Mouse (Mus musculus) gastrocnemius, postnatal 14 days (tissue): ENCODE data around the gene 4930562C15Rik. TPM values are rescaled to one million over a fixed set of nuclear protein-coding genes. Genes with fewer than 3 reads are reported as not detected.

Source experiments
- DNase-seq: peaks from one replicate; pipeline ENCODE4 v3.0.0; 2021; ENCODE audit warnings: mixed read lengths
- intact Hi-C: fragments of 180-260 bp; cut with DNase I; formaldehyde crosslinking; loops from one replicate; pipeline ENCODE4 v1.15.1; 2025; ENCODE audit warnings: low total_unique reads
- total RNA-seq, 2 experiments: library from RNA; stranded (reverse); gene quantifications; 2 replicates each; pipeline ENCODE4 v1.2.3; 2021

The 4930562C15Rik gene
- total RNA-seq, 2 experiments from 2014 or later = not detected

GRCm38 (mm10) chr16:4907972-4908371 is 72.8 kb downstream of the 4930562C15Rik start:
- DNase-seq = no peak
- intact Hi-C loops = no loop called here

GRCm38 (mm10) chr16:4909745-4910144 is 74.5 kb downstream of the 4930562C15Rik start:
- DNase-seq = no peak
- intact Hi-C loops = loop anchor here (5.0 kb wide), 1 partner anchor 32 kb away; no protein-coding TSS in a partner anchor

- intact Hi-C loops = loop anchor here (5.0 kb wide), 1 partner anchor 33 kb away; no protein-coding TSS in a partner anchor
- DNase-seq = no peak
These were observed 75.5 kb downstream of the 4930562C15Rik start for GRCm38 (mm10) chr16:4910758-4911157.

DNA sequence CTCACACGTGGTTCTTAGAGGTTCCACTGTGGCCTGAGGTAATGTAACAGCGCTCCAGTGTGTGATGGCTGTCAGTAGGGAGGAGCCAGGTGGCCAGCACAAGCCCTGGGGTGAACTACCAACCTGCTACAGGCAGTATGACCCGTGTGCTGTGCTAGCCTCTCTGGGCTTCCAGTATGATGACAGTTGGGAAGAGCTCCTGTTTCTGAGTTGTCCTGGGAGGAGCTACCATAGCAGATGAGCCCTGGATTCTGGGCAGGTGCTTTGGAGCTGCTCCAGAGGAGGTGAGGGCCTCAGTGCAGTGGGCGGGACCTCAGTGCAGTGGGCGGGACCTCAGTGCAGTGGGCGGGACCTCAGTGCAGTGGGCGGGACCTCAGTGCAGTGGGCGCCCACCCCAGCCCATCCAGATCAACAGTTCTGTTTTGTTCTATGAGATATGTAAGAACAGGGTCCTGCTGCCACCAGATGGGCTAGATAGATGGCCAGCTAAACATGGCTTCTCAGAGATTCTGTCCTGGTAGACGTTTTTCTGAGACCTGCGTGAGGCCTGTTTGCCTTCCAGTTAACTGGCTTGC is 76.9 kb downstream of the 4930562C15Rik start:
- intact Hi-C loops = loop anchor here (5.0 kb wide), 1 partner anchor 35 kb away; no protein-coding TSS in a partner anchor
- no peak for DNase-seq

GRCm38 (mm10) chr16:4912907-4913782 is 77.9 kb downstream of the 4930562C15Rik start:
- DNase-seq = no peak
- intact Hi-C loops = loop anchor here (5.0 kb wide), 1 partner anchor 36 kb away; no protein-coding TSS in a partner anchor

GRCm38 (mm10) chr16:4913783-4914735 is 78.8 kb downstream of the 4930562C15Rik start:
- intact Hi-C loops = loop anchor here (5.0 kb wide), 1 partner anchor 37 kb away; no protein-coding TSS in a partner anchor
- peak; percentile 71 for DNase-seq

DNA sequence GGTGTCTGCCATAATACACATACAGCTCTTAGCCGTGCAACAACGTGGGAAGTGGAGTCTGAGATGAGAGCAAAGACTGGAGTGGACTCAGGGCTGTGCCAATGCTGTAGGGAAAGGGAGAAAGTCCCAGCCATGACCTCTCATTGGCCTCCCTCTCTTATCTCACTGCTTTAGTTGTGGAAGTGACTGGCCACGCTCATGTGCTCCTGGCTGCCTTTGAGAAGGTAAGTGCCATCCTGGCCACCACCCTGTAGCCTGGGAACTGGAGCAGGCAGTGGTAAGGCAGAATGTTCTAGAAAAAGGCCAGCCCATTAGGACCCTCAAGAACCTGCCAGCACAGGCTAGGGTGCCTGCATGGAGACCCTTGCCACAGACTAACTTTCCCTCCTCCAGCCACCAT is 80.7 kb downstream of the 4930562C15Rik start:
- intact Hi-C loops = no loop called here
- no peak for DNase-seq

DNA sequence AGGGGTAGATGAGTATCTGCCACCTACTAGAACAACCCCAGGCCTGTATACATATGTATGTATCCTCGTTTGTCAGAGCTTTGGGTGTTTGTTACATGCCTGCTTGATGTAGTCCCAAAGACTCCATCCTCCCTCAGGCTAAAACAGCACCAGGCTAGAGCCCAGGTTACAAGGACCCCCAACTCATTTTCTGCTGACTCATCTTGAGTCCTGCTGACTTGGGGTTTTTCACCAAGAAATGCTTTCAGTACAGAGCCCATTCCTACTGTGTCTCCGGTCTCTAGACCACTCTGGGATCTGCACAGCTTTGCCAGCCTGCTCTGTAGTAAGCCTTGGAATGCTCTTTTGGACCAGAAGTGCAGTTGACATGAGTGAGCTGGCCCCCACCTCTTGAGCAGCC is 81.4 kb downstream of the 4930562C15Rik start:
- no peak for DNase-seq
- intact Hi-C loops = no loop called here

Other genes starting within 250 kb of the 4930562C15Rik start
- gene Glis2, start 240.7 kb upstream of the 4930562C15Rik start, total RNA-seq = 10 to 100 TPM; 11.8 to 15.2 TPM
- 10 to 100 TPM; 68.0 to 74.9 TPM for gene Pam16, start 210.4 kb upstream of the 4930562C15Rik start, total RNA-seq
- gene Vasn, start 195.5 kb upstream of the 4930562C15Rik start, total RNA-seq = 1 to 10 TPM; 7.6 to 8.4 TPM
- 100 to 1,000 TPM in 1 of 2 experiments, 10 to 100 TPM in 1; 88.0 to 100 TPM for gene Dnaja3, start 195.4 kb upstream of the 4930562C15Rik start, total RNA-seq
- gene Coro7, start 155.6 kb upstream of the 4930562C15Rik start, total RNA-seq = 10 to 100 TPM; 13.9 to 17.8 TPM
- 1 to 10 TPM; 4.5 to 5.2 TPM for gene Nmral1, start 116.1 kb upstream of the 4930562C15Rik start, total RNA-seq
- 10 to 100 TPM; 41.8 to 44.5 TPM for gene Hmox2, start 109.1 kb upstream of the 4930562C15Rik start, total RNA-seq
- gene Cdip1, start 45.1 kb upstream of the 4930562C15Rik start, total RNA-seq = 10 to 100 TPM; 61.9 to 62.7 TPM
- gene Ubald1, start 44.9 kb downstream of the 4930562C15Rik start, total RNA-seq = 10 to 100 TPM; 25.2 to 26.1 TPM
- gene Mgrn1, start 50.8 kb downstream of the 4930562C15Rik start, total RNA-seq = 10 to 100 TPM; 46.7 to 51.9 TPM
- 10 to 100 TPM; 23.3 to 23.8 TPM for gene Nudt16l1, start 103.3 kb downstream of the 4930562C15Rik start, total RNA-seq
- 10 to 100 TPM in 1 of 2 experiments, 1 to 10 TPM in 1; 9.9 to 10.7 TPM for gene Anks3, start 128.8 kb downstream of the 4930562C15Rik start, total RNA-seq
- gene Sept12, start 162.4 kb downstream of the 4930562C15Rik start, total RNA-seq = not detected
- not detected for gene Smim22, start 171.9 kb downstream of the 4930562C15Rik start, total RNA-seq
- gene Rogdi, start 178.1 kb downstream of the 4930562C15Rik start, total RNA-seq = 10 to 100 TPM; 11.1 to 11.3 TPM
- gene Glyr1, start 214.4 kb downstream of the 4930562C15Rik start, total RNA-seq = 10 to 100 TPM; 35.6 to 37.2 TPM
- gene Ubn1, start 214.6 kb downstream of the 4930562C15Rik start, total RNA-seq = 10 to 100 TPM; 21.2 to 25.5 TPM